Mouse (Mus musculus): ENCODE data around the gene Itpr1. TPM values are rescaled to one million over a fixed set of nuclear protein-coding genes. Genes with fewer than 3 reads are reported as not detected.
A peak's percentile ranks its signal among the peaks of the same experiment; 100 is the strongest.

The Itpr1 gene
- polyA plus RNA-seq, 1 experiment from 2014 or later = 5.0 TPM

GRCm38 (mm10) chr6:108390624-108391324 lies 177.9 kb downstream of the Itpr1 start:
- Histone ChIP-seq H3K9ac (no peak overlapping the region), H3K4me3 (no peak overlapping the region), H3K27ac (replicated peaks) (no peak overlapping the region), H3K4me1 (replicated peaks) (no peaks in the 10 kb centered on the region), H3K9me3 (no peaks in the 10 kb centered on the region), H3K4me2 (no peak overlapping the region), H3K36me3 (no peaks in the 10 kb centered on the region), H3K27me3 (no peaks in the 10 kb centered on the region)
- no peak for ATAC-seq (ENCODE audit: low FRiP score, low read depth)
- WGBS = 95% methylated on average over 6 of the region's 6 CpGs

DNA sequence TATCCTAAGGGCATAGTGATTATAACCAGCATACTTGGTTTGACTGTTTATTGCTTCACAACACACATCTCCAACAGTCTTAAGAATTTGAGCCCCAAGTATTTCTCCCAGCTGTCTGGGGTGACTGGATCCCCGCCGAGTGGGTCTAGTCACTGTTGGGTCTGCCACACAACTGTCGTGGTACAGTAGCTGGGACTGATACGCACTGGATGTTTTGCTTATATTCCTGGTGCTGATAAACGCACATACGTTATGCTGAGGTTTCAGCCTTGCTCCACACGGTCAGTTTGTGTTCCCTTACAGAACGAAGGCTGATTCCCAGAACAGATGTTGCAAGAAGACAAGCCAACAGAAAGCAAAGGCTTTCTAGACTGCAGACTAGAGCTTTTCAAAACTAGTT lies 180.2 kb downstream of the Itpr1 start:
- no peaks in the 10 kb centered on the region for H3K27me3 ChIP-seq
- no peak overlapping the region for H3K9ac ChIP-seq
- 95% methylated on average over 8 of the region's 8 CpGs for WGBS
- no peaks in the 10 kb centered on the region for H3K36me3 ChIP-seq
- H3K4me1 ChIP-seq (replicated peaks) = no peaks in the 10 kb centered on the region
- no peak overlapping the region for H3K4me3 ChIP-seq
- no peak overlapping the region for H3K27ac ChIP-seq (replicated peaks)
- no peak overlapping the region for H3K4me2 ChIP-seq
- ATAC-seq (ENCODE audit: low FRiP score, low read depth) = no peak
- no peaks in the 10 kb centered on the region for H3K9me3 ChIP-seq

DNA sequence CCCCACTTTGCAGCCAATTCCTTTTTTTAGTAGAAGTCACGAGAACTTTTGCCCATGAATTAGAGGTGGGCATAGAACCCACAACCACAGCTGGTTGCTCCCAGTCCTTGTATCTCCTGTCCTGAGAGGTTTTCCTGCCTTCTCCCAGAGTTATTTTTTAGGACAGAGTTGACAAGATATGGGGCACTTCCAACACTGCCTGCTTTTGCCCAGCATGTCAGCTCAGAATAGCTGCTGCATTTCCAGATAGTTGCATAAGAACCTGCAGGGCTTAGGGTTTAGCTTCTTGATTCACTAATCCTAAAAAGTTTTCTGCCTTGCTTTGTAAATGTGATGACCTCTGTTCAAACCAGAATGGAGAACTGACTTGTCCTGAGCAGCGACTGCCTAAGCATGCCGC lies 185.1 kb downstream of the Itpr1 start:
- Histone ChIP-seq H3K9me3 (no peaks in the 10 kb centered on the region), H3K4me3 (no peak overlapping the region), H3K27ac (replicated peaks) (no peak overlapping the region), H3K4me2 (no peak overlapping the region), H3K27me3 (no peaks in the 10 kb centered on the region), H3K4me1 (replicated peaks) (no peaks in the 10 kb centered on the region), H3K36me3 (no peaks in the 10 kb centered on the region), H3K9ac (no peak overlapping the region)
- WGBS = 86% methylated on average over 3 of the region's 3 CpGs
- no peak for ATAC-seq (ENCODE audit: low FRiP score, low read depth)

DNA sequence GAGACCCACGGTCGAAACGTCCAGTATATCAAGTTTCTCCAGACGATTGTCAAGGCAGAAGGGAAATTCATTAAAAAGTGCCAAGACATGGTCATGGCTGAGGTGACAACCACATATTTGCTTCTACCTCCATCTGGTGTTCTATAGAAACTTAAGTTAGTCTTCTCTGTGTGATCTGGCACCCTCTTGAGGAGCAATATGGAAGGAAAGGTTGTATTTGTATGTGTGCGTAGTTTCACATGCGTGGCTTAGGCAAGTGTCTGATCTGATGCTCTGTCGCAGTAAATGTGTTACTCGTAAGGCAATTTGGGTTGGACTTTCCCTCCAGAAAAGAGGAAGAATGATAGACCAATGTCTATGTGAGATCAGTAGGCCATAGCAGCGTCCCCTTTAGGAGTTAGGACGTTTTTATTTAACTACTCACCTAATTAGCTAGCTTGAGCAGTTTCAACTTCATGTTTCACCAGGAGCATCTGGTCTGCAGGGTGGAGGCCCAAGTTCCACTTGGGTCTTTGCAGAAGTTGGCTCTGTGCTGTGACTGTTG lies 188.6 kb downstream of the Itpr1 start:
- no peaks in the 10 kb centered on the region for H3K9me3 ChIP-seq
- H3K36me3 ChIP-seq = no peaks in the 10 kb centered on the region
- no peaks in the 10 kb centered on the region for H3K4me1 ChIP-seq (replicated peaks)
- WGBS = 92% methylated on average over 10 of the region's 10 CpGs
- H3K4me2 ChIP-seq = no peak overlapping the region
- no peak overlapping the region for H3K4me3 ChIP-seq
- H3K27ac ChIP-seq (replicated peaks) = no peak overlapping the region
- H3K9ac ChIP-seq = no peak overlapping the region
- H3K27me3 ChIP-seq = no peaks in the 10 kb centered on the region
- no peak for ATAC-seq (ENCODE audit: low FRiP score, low read depth)

DNA sequence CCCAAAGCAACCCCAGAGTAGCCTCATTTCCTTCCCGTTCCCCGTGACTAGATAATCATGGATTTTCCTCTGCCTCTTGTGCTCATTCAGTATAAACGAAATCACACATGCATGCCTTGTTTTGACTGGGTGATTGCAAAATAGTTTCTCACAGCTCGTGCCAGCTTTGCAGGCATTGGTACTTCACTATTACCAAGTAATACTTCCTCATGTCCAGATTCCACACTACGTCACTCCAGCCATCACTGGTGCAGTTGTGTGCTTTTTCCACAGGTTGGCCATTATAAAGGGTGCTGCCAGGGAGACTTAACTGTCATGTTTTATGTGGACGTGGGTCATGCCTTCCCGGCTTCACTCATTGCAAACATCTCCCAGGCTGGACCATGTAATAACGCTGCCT lies 191.8 kb downstream of the Itpr1 start:
- Histone ChIP-seq H3K4me1 (replicated peaks) (no peaks in the 10 kb centered on the region), H3K36me3 (no peaks in the 10 kb centered on the region), H3K27ac (replicated peaks) (no peak overlapping the region), H3K9me3 (no peaks in the 10 kb centered on the region), H3K9ac (no peak overlapping the region), H3K27me3 (no peaks in the 10 kb centered on the region), H3K4me2 (no peak overlapping the region), H3K4me3 (no peak overlapping the region)
- 88% methylated on average over 8 of the region's 8 CpGs for WGBS
- no peak for ATAC-seq (ENCODE audit: low FRiP score, low read depth)

DNA sequence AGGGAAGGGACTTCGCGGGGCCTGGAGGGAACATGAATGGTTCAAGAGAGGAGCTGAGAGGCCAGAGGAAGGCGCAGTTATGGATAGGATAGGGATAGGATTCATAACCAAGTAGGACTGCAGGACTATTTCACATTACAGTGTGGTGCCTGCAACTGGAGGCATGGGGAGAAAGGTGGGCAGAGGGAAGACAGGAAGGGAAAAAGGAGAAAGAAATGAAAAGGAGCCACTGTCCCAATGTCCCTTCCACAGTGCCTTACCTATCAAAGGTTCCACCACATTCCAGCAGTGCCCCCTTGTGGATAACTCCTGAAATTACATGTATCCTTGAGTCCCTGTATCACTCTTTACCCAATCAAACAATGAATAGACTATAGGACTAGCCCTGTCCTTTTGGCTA lies 195.2 kb downstream of the Itpr1 start:
- WGBS = 99% methylated on average over 3 of the region's 3 CpGs
- ATAC-seq (ENCODE audit: low FRiP score, low read depth) = peak; percentile 85; the same call in 1 of the 2 replicates

GRCm38 (mm10) chr6:108408726-108409125 lies 195.8 kb downstream of the Itpr1 start:
- Histone ChIP-seq H3K9me3 (no peaks in the 10 kb centered on the region), H3K27ac (replicated peaks) (no peak overlapping the region), H3K27me3 (no peaks in the 10 kb centered on the region), H3K4me2 (no peak overlapping the region), H3K4me3 (no peak overlapping the region), H3K4me1 (replicated peaks) (no peaks in the 10 kb centered on the region), H3K36me3 (no peaks in the 10 kb centered on the region), H3K9ac (no peak overlapping the region)
- WGBS = 97% methylated on average over 5 of the region's 5 CpGs
- ATAC-seq (ENCODE audit: low FRiP score, low read depth) = no peak

More for the DNA sequence above, 195.2 kb downstream of the Itpr1 start:
- no peak overlapping the region for H3K4me2 ChIP-seq
- H3K36me3 ChIP-seq = no peaks in the 10 kb centered on the region
- H3K9me3 ChIP-seq = no peaks in the 10 kb centered on the region
- H3K27ac ChIP-seq (replicated peaks) = no peak overlapping the region
- no peak overlapping the region for H3K4me3 ChIP-seq
- H3K27me3 ChIP-seq = no peaks in the 10 kb centered on the region
- H3K9ac ChIP-seq = no peak overlapping the region
- no peaks in the 10 kb centered on the region for H3K4me1 ChIP-seq (replicated peaks)

- H3K9me3 ChIP-seq = no peaks in the 10 kb centered on the region
- no peak overlapping the region for H3K9ac ChIP-seq
- no peak overlapping the region for H3K27ac ChIP-seq (replicated peaks)
- no peak for ATAC-seq (ENCODE audit: low FRiP score, low read depth)
- no peaks in the 10 kb centered on the region for H3K4me1 ChIP-seq (replicated peaks)
- no peak overlapping the region for H3K4me2 ChIP-seq
- 83% methylated on average over 16 of the region's 16 CpGs for WGBS
- no peaks in the 10 kb centered on the region for H3K36me3 ChIP-seq
- no peaks in the 10 kb centered on the region for H3K27me3 ChIP-seq
- H3K4me3 ChIP-seq = no peak overlapping the region
These were observed 197.9 kb downstream of the Itpr1 start for GRCm38 (mm10) chr6:108410771-108411170.

DNA sequence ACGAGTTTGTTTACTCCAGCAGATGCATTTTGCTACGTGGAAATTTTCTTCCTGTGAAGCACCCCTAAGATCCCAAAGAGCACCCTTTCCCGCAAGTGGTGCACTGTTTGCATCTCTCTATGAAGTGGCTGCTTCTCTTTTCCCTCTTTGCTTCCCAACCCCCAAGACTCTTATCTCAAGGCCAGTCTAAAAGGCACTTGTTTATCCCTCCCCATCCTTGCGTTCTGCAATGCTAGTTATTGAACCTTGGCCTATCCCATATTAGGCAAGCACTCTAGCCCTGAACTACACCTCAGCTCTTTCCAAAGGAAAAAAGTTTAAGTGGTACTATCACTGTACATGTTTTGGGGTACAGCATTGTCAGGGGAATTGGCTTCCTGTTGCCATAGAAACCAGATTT lies 198.3 kb downstream of the Itpr1 start:
- Histone ChIP-seq H3K9ac (no peak overlapping the region), H3K4me1 (replicated peaks) (no peaks in the 10 kb centered on the region), H3K27me3 (no peaks in the 10 kb centered on the region), H3K9me3 (no peaks in the 10 kb centered on the region), H3K4me3 (no peak overlapping the region), H3K4me2 (no peak overlapping the region), H3K27ac (replicated peaks) (no peak overlapping the region), H3K36me3 (no peaks in the 10 kb centered on the region)
- WGBS = 78% methylated on average over 4 of the region's 4 CpGs
- no peak for ATAC-seq (ENCODE audit: low FRiP score, low read depth)

GRCm38 (mm10) chr6:108413006-108413405 lies 200.1 kb downstream of the Itpr1 start:
- Histone ChIP-seq H3K4me3 (no peak overlapping the region), H3K4me1 (replicated peaks) (no peaks in the 10 kb centered on the region), H3K9me3 (no peaks in the 10 kb centered on the region), H3K36me3 (no peaks in the 10 kb centered on the region), H3K27me3 (no peaks in the 10 kb centered on the region), H3K27ac (replicated peaks) (no peak overlapping the region), H3K9ac (no peak overlapping the region), H3K4me2 (no peak overlapping the region)
- WGBS = 88% methylated on average over 8 of the region's 8 CpGs
- no peak for ATAC-seq (ENCODE audit: low FRiP score, low read depth)

- H3K27me3 ChIP-seq = no peaks in the 10 kb centered on the region
- ATAC-seq (ENCODE audit: low FRiP score, low read depth) = no peak
These were observed 200.7 kb downstream of the Itpr1 start for GRCm38 (mm10) chr6:108413593-108413992.

GRCm38 (mm10) chr6:108415847-108416246 lies 203.0 kb downstream of the Itpr1 start:
- 83% methylated on average over 4 of the region's 4 CpGs for WGBS

More at GRCm38 (mm10) chr6:108413593-108413992, 200.7 kb downstream of the Itpr1 start:
- WGBS = 95% methylated on average over 9 of the region's 9 CpGs
- no peaks in the 10 kb centered on the region for H3K9me3 ChIP-seq
- no peak overlapping the region for H3K4me3 ChIP-seq
- H3K4me1 ChIP-seq (replicated peaks) = no peaks in the 10 kb centered on the region
- no peaks in the 10 kb centered on the region for H3K36me3 ChIP-seq
- no peak overlapping the region for H3K4me2 ChIP-seq
- no peak overlapping the region for H3K27ac ChIP-seq (replicated peaks)
- H3K9ac ChIP-seq = no peak overlapping the region

DNA sequence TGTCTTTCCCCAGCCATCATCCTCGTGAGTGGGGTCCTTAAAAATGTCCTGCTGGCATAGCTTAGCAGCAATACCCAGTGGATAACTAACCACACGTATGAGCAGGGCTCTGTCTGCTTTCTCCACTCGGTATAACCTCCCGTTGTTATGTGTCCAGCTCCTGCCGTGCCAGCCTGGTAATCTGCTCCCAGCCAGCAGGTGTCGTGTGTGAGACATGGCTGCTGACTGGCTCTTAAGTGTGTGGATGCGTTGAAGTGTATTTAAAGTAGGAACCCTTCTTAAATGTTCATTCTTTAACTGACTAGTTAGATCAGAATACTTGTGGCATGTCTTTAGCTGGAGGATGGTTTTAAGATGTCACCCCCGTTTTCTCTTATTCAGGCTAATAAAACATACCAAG lies 204.6 kb downstream of the Itpr1 start:
- H3K9ac ChIP-seq = no peak overlapping the region

More at GRCm38 (mm10) chr6:108415847-108416246, 203.0 kb downstream of the Itpr1 start:
- H3K4me1 ChIP-seq (replicated peaks) = no peaks in the 10 kb centered on the region
- H3K4me3 ChIP-seq = no peak overlapping the region
- H3K9me3 ChIP-seq = no peaks in the 10 kb centered on the region
- ATAC-seq (ENCODE audit: low FRiP score, low read depth) = no peak
- H3K27ac ChIP-seq (replicated peaks) = no peak overlapping the region
- no peak overlapping the region for H3K4me2 ChIP-seq
- no peaks in the 10 kb centered on the region for H3K27me3 ChIP-seq
- no peaks in the 10 kb centered on the region for H3K36me3 ChIP-seq
- no peak overlapping the region for H3K9ac ChIP-seq

More for the DNA sequence above, 204.6 kb downstream of the Itpr1 start:
- no peak overlapping the region for H3K4me2 ChIP-seq
- no peaks in the 10 kb centered on the region for H3K9me3 ChIP-seq
- H3K27me3 ChIP-seq = no peaks in the 10 kb centered on the region
- H3K27ac ChIP-seq (replicated peaks) = no peak overlapping the region
- ATAC-seq (ENCODE audit: low FRiP score, low read depth) = peak; percentile 91
- no peaks in the 10 kb centered on the region for H3K4me1 ChIP-seq (replicated peaks)
- 36% methylated on average over 8 of the region's 8 CpGs for WGBS
- no peak overlapping the region for H3K4me3 ChIP-seq
- no peaks in the 10 kb centered on the region for H3K36me3 ChIP-seq
